ENCODE assay signal across 9 mouse cellular contexts in the genomic region with DNA sequence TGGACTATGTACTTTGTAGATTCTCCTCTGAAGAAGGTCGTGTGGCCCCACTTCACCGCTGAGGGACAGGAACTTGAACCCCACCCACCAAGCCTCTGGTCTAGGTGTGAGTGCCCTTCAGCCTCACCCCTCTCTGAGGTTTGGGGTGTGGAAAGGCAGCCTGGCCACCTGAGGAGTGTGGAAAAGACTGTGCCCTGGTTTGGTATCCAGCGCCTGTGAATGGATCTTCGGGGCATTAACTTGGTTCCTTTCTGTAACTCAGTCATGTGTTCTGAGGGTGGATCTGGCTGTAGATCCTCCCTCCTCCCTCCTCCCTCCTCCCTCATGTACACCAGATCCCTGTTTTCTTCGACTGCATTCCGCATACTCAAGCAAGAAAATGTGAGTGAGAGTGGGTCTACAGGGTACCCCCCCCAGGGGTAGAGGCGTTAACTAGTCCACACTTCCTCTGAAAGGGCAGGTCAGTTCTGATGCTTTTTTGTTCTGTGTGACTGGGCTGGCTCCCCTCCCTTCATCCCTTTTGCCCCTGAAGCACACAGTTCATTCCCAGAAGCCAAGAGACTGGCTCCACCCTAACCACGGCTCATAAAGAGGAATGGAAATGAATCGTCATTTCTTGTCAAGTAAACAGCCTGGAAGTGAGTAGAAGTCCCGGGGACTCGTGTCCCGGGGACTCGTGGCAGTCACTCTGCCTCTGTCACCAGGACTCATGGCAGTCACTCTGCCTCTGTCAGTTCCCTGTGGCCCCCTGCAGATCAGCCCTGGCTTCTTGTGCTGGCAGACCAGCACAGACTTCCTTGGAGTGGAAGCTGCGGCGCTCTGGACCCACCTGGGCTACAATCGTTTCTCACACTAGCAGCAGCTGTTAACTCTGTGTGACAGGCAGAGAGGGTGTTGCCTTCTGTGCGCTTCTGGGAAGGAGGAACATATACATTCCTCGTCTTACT. TPM values are rescaled to one million over a fixed set of nuclear protein-coding genes. Genes with fewer than 3 reads are reported as not detected.
DNase-seq lines count a peak whose midpoint lies in the region; ATAC-seq and TF ChIP-seq lines count a peak whose summit lies in the region.
"Had no signal": no experiment of that assay in that cellular context is flagged by ENCODE, and none has a peak within 500 bp of the region (broad histone marks: within the 10 kb centered on the region; RNA-seq: fewer than 3 reads in every experiment).

No protein-coding gene starts in this region.

- no peak for TF ChIP-seq CTCF in Patski (IDR thresholded peaks at IDR 0.05)
- TF ChIP-seq CTCF in midbrain, postnatal 0 days (IDR thresholded peaks at IDR 0.05): no peak

- WGBS in intestine, embryonic 16.5 days: 37% methylated on average over 18 of the region's 18 CpGs
- WGBS in limb, embryonic 15.5 days: 24% methylated on average over 18 of the region's 18 CpGs
- 63% methylated on average over 18 of the region's 18 CpGs for WGBS in midbrain, postnatal 0 days
- WGBS in forebrain, embryonic 16.5 days: 56% methylated on average over 18 of the region's 18 CpGs

- intact Hi-C loops in heart, postnatal 25 days (cut with DNase I): no loop called here

- H3K9me3 ChIP-seq in intestine, embryonic 16.5 days (ENCODE audit: control insufficient read depth, low read length): no peaks in the 10 kb centered on the region
- H3K9me3 ChIP-seq in limb, embryonic 15.5 days: no peaks in the 10 kb centered on the region
- no peaks in the 10 kb centered on the region for H3K9me3 ChIP-seq in midbrain, postnatal 0 days (ENCODE audit: low read length)
- no peaks in the 10 kb centered on the region for H3K9me3 ChIP-seq in forebrain, embryonic 16.5 days (ENCODE audit: control insufficient read depth, low read length)

- POLR2A ChIA-PET in Patski (lab: Charles Lee): no interaction called here

- peaks cover 32% of the 10 kb centered on the region for H3K4me1 ChIP-seq in intestine, embryonic 16.5 days (ENCODE audit: control insufficient read depth, insufficient read depth, low read length)
- peaks cover 37% of the 10 kb centered on the region for H3K4me1 ChIP-seq in limb, embryonic 15.5 days
- H3K4me1 ChIP-seq in midbrain, postnatal 0 days (ENCODE audit: insufficient read depth, low read length): no peaks in the 10 kb centered on the region
- peaks cover 6% of the 10 kb centered on the region; the same call in 1 of the 2 replicates for H3K4me1 ChIP-seq in forebrain, embryonic 16.5 days (replicated peaks; ENCODE audit: control insufficient read depth, insufficient read depth, low read length)

- H3K27ac ChIP-seq in intestine, embryonic 16.5 days (ENCODE audit: low read length): peak overlapping the region; percentile 67
- peak overlapping the region; percentile 57 for H3K27ac ChIP-seq in limb, embryonic 15.5 days
- no peak overlapping the region for H3K27ac ChIP-seq in midbrain, postnatal 0 days (ENCODE audit: low read depth, low read length)
- no peak overlapping the region for H3K27ac ChIP-seq in forebrain, embryonic 16.5 days (ENCODE audit: low read length)

- no peak for ATAC-seq in Patski
- ATAC-seq in intestine, embryonic 16.5 days: peak; percentile 71
- peak; percentile 32; the same call in 1 of the 2 replicates for ATAC-seq in limb, embryonic 15.5 days (ENCODE audit: insufficient number of reproducible peaks, low FRiP score, low TSS enrichment, low read depth)
- ATAC-seq in midbrain, postnatal 0 days (ENCODE audit: low FRiP score): no peak
- ATAC-seq in inflammation-experienced regulatory T-cells, adult 6 months: no peak
- ATAC-seq in forebrain, embryonic 16.5 days: no peak

- in situ Hi-C loops in Patski (cut with MboI; ENCODE audit: low pct_unique_long_range_greater_than_20kb): loop anchor here (5.0 kb wide), 2 partner anchors 41 to 259 kb away; no protein-coding TSS in a partner anchor

- 0 out of 2 replicates have a peak, but pooled peaks cover 3% of the 10 kb centered on the region for H3K36me3 ChIP-seq in intestine, embryonic 16.5 days (ENCODE audit: control insufficient read depth, insufficient read depth, low read length)
- no peaks in the 10 kb centered on the region for H3K36me3 ChIP-seq in limb, embryonic 15.5 days
- peaks cover 5% of the 10 kb centered on the region; the same call in 1 of the 2 replicates for H3K36me3 ChIP-seq in midbrain, postnatal 0 days (ENCODE audit: insufficient read depth, low read length)
- no peaks in the 10 kb centered on the region for H3K36me3 ChIP-seq in forebrain, embryonic 16.5 days (ENCODE audit: control insufficient read depth, insufficient read depth)

- H3K27me3 ChIP-seq in Patski: no peaks in the 10 kb centered on the region
- H3K27me3 ChIP-seq in intestine, embryonic 16.5 days (replicated peaks; ENCODE audit: control insufficient read depth, insufficient read depth, low read length): no peaks in the 10 kb centered on the region
- H3K27me3 ChIP-seq in limb, embryonic 15.5 days: no peaks in the 10 kb centered on the region; the same call in 1 of the 2 replicates
- H3K27me3 ChIP-seq in midbrain, postnatal 0 days (ENCODE audit: insufficient read depth, low read length): no peaks in the 10 kb centered on the region
- H3K27me3 ChIP-seq in forebrain, embryonic 16.5 days (replicated peaks; ENCODE audit: control insufficient read depth, insufficient read depth, low read length): no peaks in the 10 kb centered on the region

- peak overlapping the region; percentile 16; the same call in 1 of the 2 replicates for H3K4me2 ChIP-seq in intestine, embryonic 16.5 days (ENCODE audit: low read depth, low read length)
- H3K4me2 ChIP-seq in limb, embryonic 15.5 days: peak overlapping the region; percentile 25
- H3K4me2 ChIP-seq in midbrain, postnatal 0 days (ENCODE audit: low read depth, low read length, poor library complexity, severe bottlenecking): no peak overlapping the region
- H3K4me2 ChIP-seq in forebrain, embryonic 16.5 days (ENCODE audit: low read length): no peak overlapping the region

- peak overlapping the region; percentile 13; the same call in 1 of the 2 replicates for H3K4me3 ChIP-seq in intestine, embryonic 16.5 days (ENCODE audit: low read length)
- no peak overlapping the region for H3K4me3 ChIP-seq in limb, embryonic 15.5 days
- H3K4me3 ChIP-seq in midbrain, postnatal 0 days (ENCODE audit: low read depth, low read length): no peak overlapping the region
- H3K4me3 ChIP-seq in forebrain, embryonic 16.5 days (replicated peaks; ENCODE audit: low read length): no peak overlapping the region

- CTCF ChIA-PET in Patski (lab: Charles Lee): interaction anchor here (1.4 to 4.8 kb wide), 2 partner anchors 29 to 258 kb away, joined by 5 to 26 read pairs; no protein-coding TSS in a partner anchor

- peak; percentile 95 for DNase-seq in heart, adult 11 months
- DNase-seq in heart, postnatal 25 days (ENCODE audit: low spot score): no peak
- peak; percentile 38 for DNase-seq in Patski (ENCODE audit: low read depth, low spot score)
- no peak for DNase-seq in midbrain, postnatal 0 days (ENCODE audit: low spot score)
- DNase-seq: adrenal gland, postnatal 36 days had no signal

- peak overlapping the region; percentile 57 for H3K9ac ChIP-seq in intestine, embryonic 16.5 days (ENCODE audit: low read depth, low read length)
- H3K9ac ChIP-seq in limb, embryonic 15.5 days: no peak overlapping the region
- H3K9ac ChIP-seq in midbrain, postnatal 0 days (replicated peaks; ENCODE audit: low read length, poor library complexity, severe bottlenecking): no peak overlapping the region
- H3K9ac ChIP-seq in forebrain, embryonic 16.5 days (replicated peaks; ENCODE audit: low read depth, low read length): no peak overlapping the region

RNA-seq across cellular contexts. Expression of gene Ttc7, which starts 30.5 kb away (rescaled TPM):
- 10 to 100 TPM; 10.4 to 13.0 TPM for total RNA-seq in heart, postnatal 25 days (2021)
- polyA plus RNA-seq in Patski (2021): 23.2 TPM
- 21.7 and 27.1 TPM in 2 replicates for polyA plus RNA-seq in intestine, embryonic 16.5 days (2015; fragmentation: Nextera tagmentation; extraction: Ambion mirVana)
- 11.6 and 14.9 TPM in 2 replicates for polyA plus RNA-seq in limb, embryonic 15.5 days (2015; fragmentation: Nextera tagmentation; extraction: Ambion mirVana)
- total RNA-seq in midbrain, postnatal 0 days (2014; rRNA removed): 5.3 and 13.9 TPM in 2 replicates
- 9.9 and 11.1 TPM in 2 replicates for polyA plus RNA-seq in midbrain, postnatal 0 days (2015; fragmentation: Nextera tagmentation; extraction: Ambion mirVana)
- 10 to 100 TPM; 16.9 to 22.6 (median 20.6) TPM for polyA plus RNA-seq in inflammation-experienced regulatory T-cells, adult 6 months (2017; shearing (Covaris generic))
- 3.1 and 3.4 TPM in 2 replicates for polyA plus RNA-seq in forebrain, embryonic 16.5 days (2015; fragmentation: Nextera tagmentation; extraction: Ambion mirVana)

RNA-seq across cellular contexts. Expression of gene Mcfd2, which starts 47.5 kb away (rescaled TPM):
- total RNA-seq in heart, postnatal 25 days (2021): 10 to 100 TPM; 41.8 to 46.4 TPM
- polyA plus RNA-seq in Patski (2021): 132 TPM
- polyA plus RNA-seq in intestine, embryonic 16.5 days (2015; fragmentation: Nextera tagmentation; extraction: Ambion mirVana): 150 and 184 TPM in 2 replicates
- 92.1 and 100 TPM in 2 replicates for polyA plus RNA-seq in limb, embryonic 15.5 days (2015; fragmentation: Nextera tagmentation; extraction: Ambion mirVana)
- total RNA-seq in midbrain, postnatal 0 days (2014; rRNA removed): 27.8 and 38.0 TPM in 2 replicates
- 35.5 and 36.9 TPM in 2 replicates for polyA plus RNA-seq in midbrain, postnatal 0 days (2015; fragmentation: Nextera tagmentation; extraction: Ambion mirVana)
- polyA plus RNA-seq in inflammation-experienced regulatory T-cells, adult 6 months (2017; shearing (Covaris generic)): 10 to 100 TPM; 20.8 to 40.7 (median 37.4) TPM
- 54.1 and 57.0 TPM in 2 replicates for polyA plus RNA-seq in forebrain, embryonic 16.5 days (2015; fragmentation: Nextera tagmentation; extraction: Ambion mirVana)

Comparison
In these comparisons a context has a peak if more than half of its experiments do, and no peak if none do; other contexts are left out.
1. DNase-seq: peak in heart, adult 11 months (single experiment) and Patski (single experiment); none in heart, postnatal 25 days (single experiment) and midbrain, postnatal 0 days (single experiment).
2. ATAC-seq: peak in intestine, embryonic 16.5 days (single experiment) and limb, embryonic 15.5 days (single experiment); none in Patski (single experiment), midbrain, postnatal 0 days (single experiment), inflammation-experienced regulatory T-cells, adult 6 months (single experiment) and forebrain, embryonic 16.5 days (single experiment).
3. H3K27ac ChIP-seq: peak in intestine, embryonic 16.5 days (single experiment) and limb, embryonic 15.5 days (single experiment); none in midbrain, postnatal 0 days (single experiment) and forebrain, embryonic 16.5 days (single experiment).
4. H3K4me2 ChIP-seq: peak in intestine, embryonic 16.5 days (single experiment) and limb, embryonic 15.5 days (single experiment); none in midbrain, postnatal 0 days (single experiment) and forebrain, embryonic 16.5 days (single experiment).